In the genomic region with DNA sequence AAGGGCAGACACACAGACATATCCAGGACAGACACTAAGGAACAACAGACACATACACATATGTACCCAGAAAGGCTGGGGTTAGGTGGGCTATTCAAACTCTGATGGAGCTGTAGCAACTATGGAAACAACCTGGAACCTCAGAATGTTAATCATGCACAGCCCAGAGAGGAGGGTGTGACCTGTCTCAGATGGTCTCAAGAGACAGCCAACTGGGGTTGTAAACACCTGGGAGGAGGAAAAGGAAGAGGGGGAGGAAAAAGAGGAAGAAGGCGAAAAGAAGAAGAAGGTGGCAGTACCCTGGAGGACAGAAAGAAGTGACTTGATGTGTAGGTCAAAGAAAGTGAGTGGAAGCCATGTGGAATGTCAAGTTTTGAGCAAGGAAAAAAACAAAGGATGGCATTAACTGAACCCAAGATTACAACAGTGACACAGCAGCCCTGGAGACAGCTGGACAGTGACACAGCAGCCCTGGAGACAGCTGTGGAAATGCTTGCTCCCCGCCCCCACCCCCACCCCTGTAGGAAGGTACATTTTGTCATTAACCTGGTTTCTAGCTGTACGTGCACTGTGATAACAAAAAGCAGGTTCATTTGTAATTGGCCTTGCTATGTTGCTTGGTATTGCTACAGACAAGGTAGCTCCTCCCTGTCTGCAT, we compare ENCODE assay signal across 18 mouse cellular contexts.
DNase-seq lines count a peak whose midpoint lies in the region; ATAC-seq lines count a peak whose summit lies in the region.
"Had no signal": no experiment of that assay in that cellular context is flagged by ENCODE, and none has a peak within 500 bp of the region (broad histone marks: within the 10 kb centered on the region; RNA-seq: fewer than 3 reads in every experiment).

No protein-coding gene starts in this region.

- intact Hi-C loops in heart, postnatal 36 days (cut with DNase I), result no loop called here
- intact Hi-C loops in left cerebral cortex, postnatal 14 days (cut with DNase I), result loop anchor here (10.0 kb wide), 1 partner anchor 774 kb away; no protein-coding TSS in a partner anchor

- H3K36me3 ChIP-seq in heart, embryonic 12.5 days, result no peaks in the 10 kb centered on the region
- H3K36me3 ChIP-seq: embryonic facial prominence, embryonic 12.5 days; G1E; limb, embryonic 13.5 days had no signal

- WGBS in heart, embryonic 12.5 days, result 67% methylated on average over 3 of the region's 3 CpGs

- H3K4me3 ChIP-seq in heart, embryonic 12.5 days, result no peak overlapping the region
- H3K4me3 ChIP-seq: embryonic facial prominence, embryonic 12.5 days; forebrain, embryonic 13.5 days; limb, embryonic 13.5 days had no signal

- no peaks in the 10 kb centered on the region for H3K27me3 ChIP-seq in heart, embryonic 12.5 days (replicated peaks)
- H3K27me3 ChIP-seq: embryonic facial prominence, embryonic 12.5 days; forebrain, embryonic 13.5 days; limb, embryonic 13.5 days had no signal

- no peak overlapping the region for H3K27ac ChIP-seq in heart, embryonic 12.5 days (ENCODE audit: poor library complexity, severe bottlenecking)
- H3K27ac ChIP-seq: embryonic facial prominence, embryonic 12.5 days; forebrain, embryonic 13.5 days; limb, embryonic 13.5 days had no signal

- H3K9me3 ChIP-seq in heart, embryonic 12.5 days (replicated peaks), result peaks cover 4% of the 10 kb centered on the region; the same call in 1 of the 2 replicates
- H3K9me3 ChIP-seq: embryonic facial prominence, embryonic 12.5 days; forebrain, embryonic 13.5 days; G1E; limb, embryonic 13.5 days had no signal

- H3K4me2 ChIP-seq in heart, embryonic 12.5 days, result no peak overlapping the region
- H3K4me2 ChIP-seq: embryonic facial prominence, embryonic 12.5 days; forebrain, embryonic 13.5 days; limb, embryonic 13.5 days had no signal

- peaks cover 15% of the 10 kb centered on the region for H3K4me1 ChIP-seq in heart, embryonic 12.5 days (replicated peaks)
- H3K4me1 ChIP-seq: embryonic facial prominence, embryonic 12.5 days had no signal

- no peak overlapping the region for H3K9ac ChIP-seq in heart, embryonic 12.5 days
- H3K9ac ChIP-seq: embryonic facial prominence, embryonic 12.5 days; forebrain, embryonic 13.5 days; limb, embryonic 13.5 days had no signal

- no peak for DNase-seq in heart, postnatal 36 days
- peak; percentile 43 to 46 for DNase-seq in B cell, adult 2 months
- no peak for DNase-seq in left cerebral cortex, postnatal 14 days (ENCODE audit: low spot score in 2 of 2)
- no peak for DNase-seq in cerebellum, adult 11-12 months
- DNase-seq in adrenal gland, postnatal 10 days, result no peak
- DNase-seq: cerebellum, adult 2 months; kidney, adult 2 months; lung, postnatal 14 days; midbrain, embryonic 14.5 days; right cerebral cortex, adult 18-20 months had no signal

- peak; percentile 79 for ATAC-seq in heart, embryonic 12.5 days (ENCODE audit: insufficient number of reproducible peaks, low FRiP score)
- ATAC-seq in granulocyte monocyte progenitor cell, adult 5-6 weeks (replicated peaks; ENCODE audit: poor library complexity, severe bottlenecking), result 0 out of 2 replicates have a peak, but pooled peaks have one; percentile 8
- peak; percentile 19; the same call in 1 of the 2 replicates for ATAC-seq in megakaryocyte progenitor cell, adult 5-6 weeks (replicated peaks; ENCODE audit: poor library complexity)
- ATAC-seq: forebrain, embryonic 13.5 days; hindbrain, embryonic 16.5 days had no signal

Comparison
In these comparisons a context has a peak if more than half of its experiments do, and no peak if none do; other contexts are left out.
1. ATAC-seq: peak in every context shown above with its lines; median percentile 79 in heart, embryonic 12.5 days; 19 in megakaryocyte progenitor cell, adult 5-6 weeks; 8 in granulocyte monocyte progenitor cell, adult 5-6 weeks.
2. DNase-seq: peak in B cell, adult 2 months (2 of 2); none in heart, postnatal 36 days (0 of 2), left cerebral cortex, postnatal 14 days (0 of 2), cerebellum, adult 11-12 months (single experiment) and adrenal gland, postnatal 10 days (single experiment).